ENCODE assay signal across 12 mouse cellular contexts in the genomic region with DNA sequence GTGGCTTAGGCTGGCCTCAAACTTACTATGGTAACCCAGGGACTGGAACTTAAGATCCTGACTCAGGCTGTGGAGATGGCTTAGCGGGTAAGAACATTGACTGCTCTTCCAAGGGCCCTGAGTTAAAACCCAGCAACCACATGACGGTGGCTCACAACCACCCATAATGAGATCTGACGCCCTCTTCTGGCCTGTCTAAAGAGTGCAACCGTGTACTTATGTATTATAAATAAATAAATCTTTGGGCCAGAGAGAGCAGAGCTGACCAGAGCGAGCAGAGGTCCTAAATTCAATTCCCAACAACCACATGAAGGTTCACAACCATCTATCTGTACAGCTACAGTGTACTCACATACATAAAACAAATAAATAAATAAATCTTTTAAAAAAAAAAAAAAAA. TPM values are rescaled to one million over a fixed set of nuclear protein-coding genes. Genes with fewer than 3 reads are reported as not detected.
DNase-seq lines count a peak whose midpoint lies in the region; ATAC-seq and TF ChIP-seq lines count a peak whose summit lies in the region.
"Had no signal": no experiment of that assay in that cellular context is flagged by ENCODE, and none has a peak within 500 bp of the region (broad histone marks: within the 10 kb centered on the region; RNA-seq: fewer than 3 reads in every experiment).

No protein-coding gene starts in this region.

- H3K4me1 ChIP-seq in heart, adult 2 months (ENCODE audit: control insufficient read depth, insufficient read depth, low read length), result peaks cover 1% of the 10 kb centered on the region
- H3K4me1 ChIP-seq in thymus, adult 2 months (replicated peaks; ENCODE audit: control insufficient read depth, insufficient read depth, low read length), result peaks cover 5% of the 10 kb centered on the region; the same call in 1 of the 2 replicates
- H3K4me1 ChIP-seq in stomach, postnatal 0 days (replicated peaks; ENCODE audit: control insufficient read depth, insufficient read depth), result no peaks in the 10 kb centered on the region

- DNase-seq in heart, adult 2 months, result no peak
- no peak for DNase-seq in heart, adult 9 months (ENCODE audit: low spot score in 2 of 2)
- DNase-seq in thymus, postnatal 0 days (ENCODE audit: low spot score), result peak; percentile 23
- DNase-seq in thymus, adult 2 months, result no peak
- peak; percentile 67 for DNase-seq in WW6 (ENCODE audit: low read depth, low spot score)
- no peak for DNase-seq in stomach, postnatal 0 days (ENCODE audit: low spot score)
- DNase-seq in cerebellum, adult 9-10 months, result no peak
- no peak for DNase-seq in ovary, postnatal 36 days (ENCODE audit: low spot score)
- DNase-seq: liver, embryonic 13.5 days; right cerebral cortex, postnatal 25 days had no signal

- TF ChIP-seq POLR2A in heart, adult 2 months (IDR thresholded peaks at IDR 0.05; ENCODE audit: insufficient read depth, low read depth, low read length), result no peak
- TF ChIP-seq POLR2A in thymus, adult 2 months (IDR thresholded peaks at IDR 0.05; ENCODE audit: control insufficient read depth, extremely low read depth, insufficient read depth, low read length, poor library complexity), result no peak

- no peaks in the 10 kb centered on the region for H3K9me3 ChIP-seq in stomach, postnatal 0 days (ENCODE audit: control insufficient read depth, low read length)
- H3K9me3 ChIP-seq: heart, embryonic 12.5 days; liver, embryonic 13.5 days had no signal

- no peaks in the 10 kb centered on the region for H3K27me3 ChIP-seq in heart, adult 2 months (ENCODE audit: control insufficient read depth, insufficient read depth, low read length)
- no peaks in the 10 kb centered on the region for H3K27me3 ChIP-seq in thymus, adult 2 months (ENCODE audit: control insufficient read depth, insufficient read depth, low read length)
- H3K27me3 ChIP-seq in stomach, postnatal 0 days (ENCODE audit: control insufficient read depth, insufficient read depth, low read length), result no peaks in the 10 kb centered on the region
- H3K27me3 ChIP-seq: heart, embryonic 12.5 days; liver, embryonic 13.5 days had no signal

- H3K27ac ChIP-seq in heart, adult 2 months, result no peak overlapping the region
- H3K27ac ChIP-seq in thymus, adult 2 months (ENCODE audit: control insufficient read depth, insufficient read depth, low read length), result no peak overlapping the region
- no peak overlapping the region for H3K27ac ChIP-seq in stomach, postnatal 0 days (replicated peaks)
- H3K27ac ChIP-seq: embryonic facial prominence, embryonic 10.5 days; liver, embryonic 13.5 days had no signal

- peak; percentile 13; the same call in 1 of the 2 replicates for TF ChIP-seq CTCF in heart, adult 2 months (IDR thresholded peaks at IDR 0.05)
- no peak for TF ChIP-seq CTCF in thymus, adult 2 months (IDR thresholded peaks at IDR 0.05; ENCODE audit: borderline replicate concordance, control insufficient read depth, extremely low read depth, insufficient read depth, low read length, poor library complexity)
- 0 out of 2 replicates have a peak, but pooled peaks have one; percentile 27 for TF ChIP-seq CTCF in stomach, postnatal 0 days (IDR thresholded peaks at IDR 0.05; ENCODE audit: low read depth)

- H3K36me3 ChIP-seq in heart, adult 2 months (ENCODE audit: control insufficient read depth, insufficient read depth, low read length), result no peaks in the 10 kb centered on the region; the same call in none of the 2 replicates
- H3K36me3 ChIP-seq in thymus, adult 2 months (ENCODE audit: control insufficient read depth, insufficient read depth, low read length), result no peaks in the 10 kb centered on the region
- no peaks in the 10 kb centered on the region for H3K36me3 ChIP-seq in stomach, postnatal 0 days (ENCODE audit: control insufficient read depth, insufficient read depth, low read length)
- H3K36me3 ChIP-seq: heart, embryonic 12.5 days; liver, embryonic 13.5 days had no signal

- H3K4me2 ChIP-seq in stomach, postnatal 0 days (replicated peaks; ENCODE audit: low read depth), result no peak overlapping the region
- H3K4me2 ChIP-seq: heart, embryonic 12.5 days; liver, embryonic 13.5 days had no signal

- 82% methylated on average over 5 of the region's 5 CpGs for WGBS in heart, adult 2 months
- 85% methylated on average over 5 of the region's 5 CpGs for WGBS in thymus, adult 2 months
- WGBS in stomach, postnatal 0 days, result 84% methylated on average over 5 of the region's 5 CpGs

- intact Hi-C loops in heart, adult 2 months (cut with DNase I), result no loop called here

- no peak overlapping the region for H3K4me3 ChIP-seq in heart, adult 2 months
- no peak overlapping the region for H3K4me3 ChIP-seq in thymus, adult 2 months (ENCODE audit: control insufficient read depth, insufficient read depth, low read length)
- H3K4me3 ChIP-seq in stomach, postnatal 0 days (ENCODE audit: low read depth, low read length), result no peak overlapping the region
- H3K4me3 ChIP-seq: embryonic facial prominence, embryonic 10.5 days; heart, embryonic 12.5 days; liver, embryonic 13.5 days had no signal

- TF ChIP-seq EP300 in heart, adult 2 months (IDR thresholded peaks at IDR 0.05; ENCODE audit: insufficient read depth, low read depth, low read length), result no peak
- TF ChIP-seq EP300 in stomach, postnatal 0 days (optimal IDR thresholded peaks at IDR 0.05), result no peak

- ATAC-seq in stomach, postnatal 0 days (ENCODE audit: low FRiP score, low TSS enrichment), result no peak

- no peak overlapping the region for H3K9ac ChIP-seq in heart, adult 2 months (ENCODE audit: low read depth, low read length)
- no peak overlapping the region for H3K9ac ChIP-seq in stomach, postnatal 0 days (ENCODE audit: low read length)
- H3K9ac ChIP-seq: heart, embryonic 12.5 days; liver, embryonic 13.5 days had no signal

- H3K79me2 ChIP-seq in heart, adult 2 months (replicated peaks; ENCODE audit: control insufficient read depth, insufficient read depth, low read length), result peaks cover 8% of the 10 kb centered on the region; the same call in 1 of the 2 replicates

RNA-seq across cellular contexts. Expression of a gene that starts 6.8 kb away (rescaled TPM):
- 10 to 100 TPM; 77.7 to 80.1 TPM for total RNA-seq in heart, adult 2 months (2021)
- polyA plus RNA-seq in heart, adult 2 months (2012; rRNA removed), result 24.1 and 38.2 TPM in 2 replicates
- polyA plus RNA-seq in thymus, postnatal 0 days (2015; fragmentation: Nextera tagmentation; extraction: Ambion mirVana), result 57.2 and 64.4 TPM in 2 replicates
- polyA plus RNA-seq in thymus, adult 2 months (2012; rRNA removed), result 36.9 and 42.9 TPM in 2 replicates
- polyA plus RNA-seq in stomach, postnatal 0 days (2015; fragmentation: Nextera tagmentation; extraction: Ambion mirVana), result 43.4 and 52.8 TPM in 2 replicates

RNA-seq across cellular contexts. Expression of a gene that starts 41.9 kb away (rescaled TPM):
- total RNA-seq in heart, adult 2 months (2021), result 10 to 100 TPM; 48.9 to 62.5 TPM
- 33.7 and 51.4 TPM in 2 replicates for polyA plus RNA-seq in heart, adult 2 months (2012; rRNA removed)
- polyA plus RNA-seq in thymus, postnatal 0 days (2015; fragmentation: Nextera tagmentation; extraction: Ambion mirVana), result 40.8 and 41.0 TPM in 2 replicates
- polyA plus RNA-seq in thymus, adult 2 months (2012; rRNA removed), result 13.2 and 14.1 TPM in 2 replicates
- polyA plus RNA-seq in stomach, postnatal 0 days (2015; fragmentation: Nextera tagmentation; extraction: Ambion mirVana), result 28.2 and 28.8 TPM in 2 replicates

Comparison
In these comparisons a context has a peak if more than half of its experiments do, and no peak if none do; other contexts are left out.
1. DNase-seq: peak in thymus, postnatal 0 days (single experiment) and WW6 (single experiment); none in heart, adult 2 months (0 of 2), heart, adult 9 months (0 of 2), thymus, adult 2 months (single experiment), stomach, postnatal 0 days (single experiment), cerebellum, adult 9-10 months (single experiment) and ovary, postnatal 36 days (single experiment).